Mouse (Mus musculus) Muller cell, postnatal 12 days (primary cell): ENCODE data around the gene Ufsp1.

Experiments used
- DNase-seq: peaks from one replicate; pipeline ENCODE4 v3.0.0-alpha.2; 2015; ENCODE audit errors: inconsistent ontology term

The Ufsp1 gene

GRCm38 (mm10) chr5:137295712-137296111 is 1.3 kb downstream of the Ufsp1 start:
- no peak for DNase-seq

DNA sequence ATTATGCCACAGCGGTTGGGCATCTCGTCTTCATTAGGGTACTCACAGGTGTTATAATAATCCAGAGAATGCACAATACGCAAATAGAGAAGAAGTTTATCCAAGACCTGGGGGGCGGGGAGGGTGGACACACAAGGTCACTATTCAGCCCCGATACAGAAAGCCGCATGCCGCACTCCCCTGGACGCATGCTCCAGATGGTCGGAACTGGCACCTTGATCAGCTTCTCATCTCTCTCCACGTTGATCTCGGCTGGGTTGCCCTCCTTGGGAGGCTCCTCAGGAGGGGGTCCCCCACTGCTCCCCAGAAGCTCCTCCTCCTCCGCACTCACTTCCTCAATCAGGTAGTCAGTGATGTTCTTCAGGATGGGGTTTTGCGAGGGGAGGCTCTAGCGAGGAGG is 2.7 kb downstream of the Ufsp1 start:
- no peak for DNase-seq

- no peak for DNase-seq
Measured at GRCm38 (mm10) chr5:137299240-137299639, 4.8 kb downstream of the Ufsp1 start.

DNA sequence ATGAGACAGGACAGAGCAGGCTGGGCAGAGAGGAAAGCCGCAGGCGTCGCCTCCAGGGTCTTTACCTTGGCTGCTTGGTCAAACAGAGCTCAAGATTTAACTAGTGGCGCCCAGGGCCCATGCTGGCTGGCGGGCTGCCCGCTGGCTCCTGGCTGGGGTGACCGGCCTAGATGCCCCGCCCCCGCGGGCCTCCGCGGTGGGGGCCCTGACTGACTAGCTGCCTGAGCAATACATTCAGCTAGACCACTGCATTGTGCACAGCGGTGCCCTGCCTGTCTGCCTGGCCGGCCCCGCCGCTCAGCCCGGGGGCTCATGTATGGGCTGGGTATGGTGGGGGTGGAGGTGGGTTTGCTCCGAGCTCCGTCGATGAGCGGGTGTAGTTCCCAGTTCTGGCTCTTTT is 6.8 kb downstream of the Ufsp1 start:
- peak; percentile 59 for DNase-seq

DNA sequence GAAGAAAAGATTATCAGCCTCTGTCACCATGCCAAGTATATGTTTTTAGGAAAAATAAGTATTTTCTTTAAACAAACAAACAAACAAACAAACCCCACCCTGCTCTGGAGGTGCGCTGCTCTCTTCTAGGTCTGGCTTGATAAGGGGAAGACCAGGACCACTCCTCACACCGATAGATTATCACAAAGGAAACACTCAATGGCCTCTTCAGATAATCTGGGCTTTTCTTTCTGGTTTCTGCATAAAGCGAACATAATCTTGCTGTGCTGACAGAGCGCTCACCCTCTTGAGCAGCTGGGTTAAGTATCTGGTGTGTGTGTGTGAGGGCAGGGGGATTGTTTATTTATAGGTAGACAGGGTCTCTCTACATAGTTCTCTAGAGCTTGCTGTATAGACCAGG is 9.2 kb downstream of the Ufsp1 start:
- DNase-seq, result no peak

GRCm38 (mm10) chr5:137304165-137304564 is 9.7 kb downstream of the Ufsp1 start:
- no peak for DNase-seq

DNA sequence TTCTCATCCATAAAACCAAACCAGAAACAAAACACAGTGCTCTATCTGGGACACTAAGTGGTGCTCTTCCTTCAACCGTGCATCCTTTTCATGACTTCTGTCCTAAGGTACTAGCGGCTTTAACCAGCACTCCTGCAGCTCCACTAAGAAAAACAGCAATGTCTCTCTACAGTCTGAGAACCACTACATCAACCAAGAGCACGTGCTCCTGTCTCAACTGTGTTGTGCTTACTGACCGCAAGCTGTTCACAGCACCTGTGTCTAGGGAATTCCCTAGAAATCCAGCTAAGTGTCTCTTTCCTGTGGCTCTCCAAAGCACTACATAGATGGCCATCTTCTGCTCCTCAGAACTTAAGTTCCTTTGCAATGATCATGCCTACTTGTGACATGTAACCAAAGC is 10.4 kb downstream of the Ufsp1 start:
- DNase-seq, result no peak

- DNase-seq, result no peak
Measured at GRCm38 (mm10) chr5:137305822-137306221, 11.4 kb downstream of the Ufsp1 start.

DNA sequence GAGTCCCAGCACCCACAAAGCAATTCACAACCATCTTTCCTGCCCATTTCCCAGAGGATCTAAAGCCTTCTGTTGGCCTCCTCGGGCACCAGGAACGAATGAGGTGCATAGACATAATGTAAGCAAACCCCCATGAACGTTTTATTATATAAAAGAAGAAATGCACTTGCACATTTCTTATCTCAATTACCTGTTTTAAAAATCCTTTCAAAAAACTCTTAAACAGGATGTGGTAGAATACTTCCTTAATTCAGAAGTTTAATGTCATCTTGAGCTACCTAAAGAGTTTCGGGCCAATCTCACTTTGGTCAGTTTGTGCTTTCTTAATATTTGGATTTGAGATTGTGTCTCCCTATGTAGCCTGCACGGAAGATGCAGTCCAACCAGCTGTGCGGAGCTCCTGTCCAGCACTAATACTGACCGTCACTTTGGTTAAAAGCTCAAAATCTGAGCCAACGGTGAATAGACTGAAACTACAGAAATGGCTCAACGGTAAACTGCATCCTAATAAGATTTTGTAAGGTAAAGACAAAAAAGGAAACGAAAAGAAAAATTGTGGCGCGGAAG is 12.1 kb downstream of the Ufsp1 start:
- no peak for DNase-seq

GRCm38 (mm10) chr5:137307071-137307912 is 12.9 kb downstream of the Ufsp1 start, which contains the start of gene Srrt:
TSS of gene Srrt (minus strand) at chr5:137307674.
- peak; percentile 97 for DNase-seq

- no peak for DNase-seq
Measured at GRCm38 (mm10) chr5:137308356-137308755, 13.9 kb downstream of the Ufsp1 start.

DNA sequence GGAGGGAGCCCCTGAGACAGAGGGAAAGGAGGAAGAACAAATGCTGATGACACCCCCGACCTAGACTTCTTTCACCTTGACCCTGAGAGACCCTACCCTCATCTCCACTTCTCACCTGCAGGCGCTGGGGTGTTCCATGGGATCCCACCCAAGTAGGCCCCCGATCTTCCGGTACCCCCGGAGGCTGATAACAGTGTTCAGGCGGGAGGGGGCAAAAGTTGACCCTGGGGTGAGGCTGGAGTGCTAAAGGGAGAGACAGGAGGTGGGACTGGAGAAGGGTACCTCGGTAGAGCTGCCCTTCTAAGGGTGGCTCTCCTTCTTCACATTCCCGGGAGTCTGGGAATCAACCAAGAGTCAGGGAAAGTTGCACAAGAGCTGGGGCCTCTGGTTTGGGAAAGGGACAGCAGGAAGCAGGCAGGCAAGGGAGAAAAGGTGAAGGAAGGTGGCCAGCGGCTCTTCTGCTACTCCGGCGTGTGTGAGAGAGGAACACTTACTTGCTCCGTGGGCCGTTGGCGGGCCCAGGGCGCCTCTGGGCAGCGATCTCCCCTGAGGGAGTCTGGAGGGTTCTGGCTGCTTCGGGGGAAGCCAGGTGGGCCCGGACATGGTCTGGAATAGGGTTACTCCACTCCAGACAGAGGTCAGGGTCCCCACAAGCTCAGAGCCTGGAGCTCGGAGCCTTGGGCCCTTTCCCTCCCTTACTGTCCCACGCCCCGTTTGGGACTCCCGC is 19.2 kb downstream of the Ufsp1 start:
- DNase-seq, result no peak

DNA sequence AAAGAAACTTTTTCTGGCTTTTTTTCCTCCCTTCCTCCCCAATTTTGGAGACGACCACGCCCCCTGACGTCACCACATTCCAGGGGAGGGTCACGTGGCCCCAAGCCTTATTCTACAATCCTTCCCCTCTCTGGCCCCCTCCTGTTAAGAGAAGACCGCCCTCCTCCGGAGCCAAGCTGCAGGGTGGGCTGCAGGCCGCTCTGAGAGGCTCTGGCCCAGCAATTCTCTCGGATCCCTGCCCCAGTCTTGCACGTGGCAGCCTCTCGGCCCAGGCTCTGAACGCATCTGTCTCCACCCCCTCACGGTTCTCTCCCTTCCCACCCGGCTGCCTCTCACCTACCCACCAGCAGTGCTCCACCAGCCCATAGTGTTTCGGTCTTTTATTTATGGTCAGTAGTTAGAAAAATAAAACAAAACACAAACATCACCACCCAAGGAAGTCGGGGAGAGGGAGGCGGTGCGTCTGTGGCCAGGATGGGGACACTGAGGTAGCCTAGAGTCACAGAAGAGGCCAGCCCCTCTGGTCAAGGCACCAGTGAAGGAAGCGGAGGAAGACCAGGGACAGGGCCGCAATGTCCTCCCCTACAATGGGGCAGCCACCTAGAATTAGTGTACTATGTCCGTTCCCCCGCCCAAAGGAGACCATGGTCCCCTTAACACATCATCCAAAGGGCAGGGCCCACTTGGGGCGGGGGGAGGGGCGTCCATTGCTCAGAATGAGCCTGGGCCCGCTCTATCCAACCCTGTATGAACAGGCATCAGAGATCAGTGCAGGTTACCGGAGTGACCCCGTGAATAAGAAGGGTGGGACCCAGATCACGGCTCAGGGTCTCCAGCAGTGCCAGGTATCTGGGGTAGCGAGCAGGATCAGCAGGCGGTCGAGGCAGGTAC is 20.0 kb downstream of the Ufsp1 start, which contains the start of gene Trip6:
Trip6 (minus strand) TSS at position 212 of the 891 bp plus-strand sequence.
- DNase-seq, result peak; percentile 97

DNA sequence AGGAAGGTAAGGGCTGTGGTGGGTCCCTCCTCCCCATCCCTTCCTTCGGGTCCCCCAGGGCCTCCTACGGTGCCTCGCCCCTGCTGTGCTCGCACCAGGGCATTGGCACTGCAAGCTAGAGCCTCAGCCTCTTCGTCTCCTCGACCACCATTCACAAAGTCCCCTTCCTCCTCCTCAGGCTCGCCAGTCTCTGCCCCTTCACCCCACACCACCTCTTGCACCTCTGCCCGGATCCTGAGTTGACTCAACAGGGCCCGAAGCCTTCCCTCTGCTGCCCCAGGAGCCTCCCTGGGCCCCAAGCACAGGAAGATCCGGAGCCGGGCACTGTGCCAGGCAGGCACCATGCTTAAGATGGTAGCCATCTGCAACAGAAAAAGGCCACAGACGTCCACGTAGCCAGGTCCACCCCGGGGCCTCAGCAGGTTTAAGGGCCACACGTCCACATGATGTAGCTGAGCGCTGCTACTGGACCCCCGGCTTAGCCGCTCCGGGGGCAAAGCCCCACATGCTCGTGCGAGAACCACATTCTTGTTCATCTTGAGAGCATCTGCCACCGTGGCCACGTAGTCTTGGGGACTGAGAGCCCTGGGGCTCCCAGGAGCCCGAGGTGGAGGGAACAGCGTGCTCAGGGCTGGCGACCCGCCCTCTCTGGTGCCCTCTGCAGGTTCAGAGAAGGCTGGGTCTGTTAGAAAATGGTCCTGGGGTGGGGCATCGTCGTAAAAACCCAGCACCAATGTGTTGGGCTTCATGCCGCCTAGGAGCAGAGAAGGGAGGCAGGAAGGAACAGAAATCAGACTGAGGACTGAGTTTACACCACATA is 20.9 kb downstream of the Ufsp1 start:
- DNase-seq, result no peak

GRCm38 (mm10) chr5:137317361-137317760 is 22.9 kb downstream of the Ufsp1 start:
- DNase-seq, result no peak

GRCm38 (mm10) chr5:137318570-137318969 is 24.1 kb downstream of the Ufsp1 start:
- DNase-seq, result no peak

- DNase-seq, result no peak
Measured at GRCm38 (mm10) chr5:137320996-137321395, 26.6 kb downstream of the Ufsp1 start.

- no peak for DNase-seq
Measured at GRCm38 (mm10) chr5:137330910-137331309, 36.5 kb downstream of the Ufsp1 start.

DNA sequence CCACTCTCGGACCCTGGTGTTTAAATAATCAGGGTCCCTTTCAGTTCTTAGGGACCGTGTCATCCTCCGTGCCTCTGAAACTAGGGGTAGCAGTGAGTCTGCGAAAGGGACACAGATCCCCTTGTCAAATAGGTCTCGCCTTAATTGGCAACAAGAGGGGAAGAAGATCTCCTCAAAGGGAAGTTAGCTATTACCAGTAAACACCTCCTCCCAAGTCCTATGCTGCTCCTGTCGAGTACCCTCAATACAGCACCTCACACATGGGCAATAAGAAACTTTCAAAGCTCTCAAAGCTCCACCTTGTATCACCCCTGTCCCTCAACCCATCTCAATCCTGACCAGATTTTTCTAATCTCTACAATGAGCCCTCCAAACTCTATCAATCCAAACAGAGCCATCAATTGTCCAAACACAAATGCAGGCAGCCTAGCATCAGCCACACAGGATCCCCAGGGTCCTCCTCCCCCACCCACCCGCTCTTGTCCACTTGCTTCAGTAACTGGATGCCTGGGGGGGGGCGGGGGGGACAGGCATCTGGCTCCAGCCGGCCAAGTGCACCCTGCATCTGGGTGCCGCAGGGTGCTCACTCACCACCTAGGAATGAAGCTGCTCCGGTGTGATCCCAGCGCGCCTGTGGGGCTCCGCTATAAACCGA is 38.6 kb downstream of the Ufsp1 start:
- no peak for DNase-seq

- DNase-seq, result peak; percentile 92
Measured at GRCm38 (mm10) chr5:137333512-137334174, 39.2 kb downstream of the Ufsp1 start, which contains the start of gene Slc12a9. TSS of gene Slc12a9 (minus strand) at chr5:137333597.
